Mouse (Mus musculus) heart, embryonic 11.5 days (tissue): ENCODE results near the gene Ccno. TPM values are rescaled to one million over a fixed set of nuclear protein-coding genes. Genes with fewer than 3 reads are reported as not detected.
"Not testable (repeated sequence)": the region's sequence is repeated elsewhere in the genome, so short reads cannot be mapped to it uniquely, and the experiment has no call there.

ENCODE experiments used
- ATAC-seq: fragments of 200-750 bp; cut with Nextera tagmentation; replicated peaks from 2 replicates; pipeline ENCODE4 v1.8.0; 2017; ENCODE audit warnings: moderate library complexity; ENCODE audit not compliant: insufficient number of reproducible peaks, low FRiP score, low TSS enrichment
- H3K27ac ChIP-seq: fragments of 300-500 bp; sonication (generic); 2 replicates; pipeline ENCODE4 v1.5.1; 2014; ENCODE audit warnings: mild to moderate bottlenecking, low read depth, low read length
- H3K27me3 ChIP-seq: fragments of 300-500 bp; sonication (generic); 2 replicates; pipeline ENCODE4 v1.6.1; 2014; ENCODE audit warnings: mild to moderate bottlenecking, low read length, mixed read lengths; ENCODE audit not compliant: control insufficient read depth, insufficient read depth
- H3K36me3 ChIP-seq: fragments of 300-500 bp; sonication (generic); 2 replicates; pipeline ENCODE4 v1.6.1; 2014; ENCODE audit warnings: mild to moderate bottlenecking, low read length, moderate library complexity, mixed read lengths; ENCODE audit not compliant: control insufficient read depth, insufficient read depth
- H3K4me1 ChIP-seq: fragments of 300-500 bp; sonication (generic); 2 replicates; pipeline ENCODE4 v1.6.1; 2014; ENCODE audit warnings: low read length; ENCODE audit not compliant: control insufficient read depth, insufficient read depth
- H3K4me2 ChIP-seq: fragments of 300-500 bp; sonication (generic); 2 replicates; pipeline ENCODE4 v1.6.1; 2014; ENCODE audit warnings: mild to moderate bottlenecking, moderate library complexity
- H3K4me3 ChIP-seq: fragments of 300-500 bp; sonication (generic); 2 replicates; pipeline ENCODE4 v1.5.1; 2014; ENCODE audit warnings: low read depth, low read length
- H3K9ac ChIP-seq: fragments of 300-500 bp; sonication (generic); 2 replicates; pipeline ENCODE4 v1.6.1; 2014; ENCODE audit warnings: mild to moderate bottlenecking, low read depth, low read length, moderate library complexity
- H3K9me3 ChIP-seq: fragments of 300-500 bp; sonication (generic); replicated peaks from 2 replicates; pipeline ENCODE4 v1.6.1; 2016; ENCODE audit warnings: low read length; ENCODE audit not compliant: control insufficient read depth
- WGBS: fragments of 180-500 bp; shearing (Covaris S2); extraction: QIAGEN DNeasy Blood & Tissue Kit; methylation state at CpG from one replicate; pipeline ENCODE4 v1.1.7; 2014; ENCODE audit not compliant: insufficient replicate concordance; 5-methylcytosine and 5-hydroxymethylcytosine counted together
- polyA plus RNA-seq: library from polyadenylated mRNA; unstranded; fragments of >200 nt; fragmentation: Nextera tagmentation; extraction: Ambion mirVana; gene quantifications from 2 replicates; pipeline ENCODE4 v1.2.1, GENCODE M21; 2014

Ccno gene
- polyA plus RNA-seq, 1 experiment from 2014 or later, result 0.13 TPM

GRCm38 (mm10) chr13:112994191-112994590 lies 6.6 kb downstream of the Ccno start:
- no peak for ATAC-seq
- Histone ChIP-seq H3K4me2 (peak overlapping the region; percentile 87), H3K4me3 (peak overlapping the region; percentile 47), H3K27ac (no peak overlapping the region), H3K9me3 (no peaks in the 10 kb centered on the region), H3K4me1 (peaks cover 15% of the 10 kb centered on the region), H3K36me3 (no peaks in the 10 kb centered on the region), H3K27me3 (peaks cover 91% of the 10 kb centered on the region), H3K9ac (no peak overlapping the region)
- WGBS, result 1% methylated on average over 25 of the region's 25 CpGs

GRCm38 (mm10) chr13:112996407-112996806 lies 8.8 kb downstream of the Ccno start:
- no peak for ATAC-seq
- Histone ChIP-seq H3K27me3 (peaks cover 77% of the 10 kb centered on the region), H3K4me3 (no peak overlapping the region), H3K36me3 (no peaks in the 10 kb centered on the region), H3K27ac (no peak overlapping the region), H3K9me3 (no peaks in the 10 kb centered on the region), H3K9ac (no peak overlapping the region), H3K4me1 (peaks cover 8% of the 10 kb centered on the region), H3K4me2 (no peak overlapping the region)
- 65% methylated on average over 4 of the region's 4 CpGs for WGBS

- peaks cover 72% of the 10 kb centered on the region for H3K27me3 ChIP-seq
- H3K4me2 ChIP-seq, result no peak overlapping the region
- WGBS, result 60% methylated on average over 6 of the region's 6 CpGs
- H3K9ac ChIP-seq, result no peak overlapping the region
- H3K4me3 ChIP-seq, result no peak overlapping the region
- ATAC-seq, result no peak
- H3K36me3 ChIP-seq, result no peaks in the 10 kb centered on the region
- no peak overlapping the region for H3K27ac ChIP-seq
- no peaks in the 10 kb centered on the region for H3K9me3 ChIP-seq
- H3K4me1 ChIP-seq, result peaks cover 8% of the 10 kb centered on the region
These were observed 9.8 kb downstream of the Ccno start for GRCm38 (mm10) chr13:112997369-112997768.

GRCm38 (mm10) chr13:112998427-112999201 lies 11.0 kb downstream of the Ccno start:
- H3K36me3 ChIP-seq, result no peaks in the 10 kb centered on the region
- peak overlapping the region; percentile 95 for H3K4me2 ChIP-seq
- H3K4me1 ChIP-seq, result peaks cover 5% of the 10 kb centered on the region
- H3K9me3 ChIP-seq, result no peaks in the 10 kb centered on the region
- ATAC-seq, result no peak
- peaks cover 61% of the 10 kb centered on the region for H3K27me3 ChIP-seq
- no peak overlapping the region for H3K27ac ChIP-seq
- H3K9ac ChIP-seq, result 0 out of 2 replicates have a peak overlapping the region, but pooled peaks have one; percentile 22
- under 1% methylated on average over 46 of the region's 46 CpGs for WGBS
- peak overlapping the region; percentile 48 for H3K4me3 ChIP-seq

GRCm38 (mm10) chr13:113000090-113000489 lies 12.5 kb downstream of the Ccno start:
- Histone ChIP-seq H3K27ac (no peak overlapping the region), H3K27me3 (peaks cover 46% of the 10 kb centered on the region), H3K36me3 (no peaks in the 10 kb centered on the region), H3K9me3 (no peaks in the 10 kb centered on the region), H3K4me3 (no peak overlapping the region), H3K4me1 (no peaks in the 10 kb centered on the region), H3K9ac (no peak overlapping the region), H3K4me2 (no peak overlapping the region)
- 72% methylated on average over 3 of the region's 3 CpGs for WGBS
- ATAC-seq, result no peak

GRCm38 (mm10) chr13:113000576-113001318 lies 13.1 kb downstream of the Ccno start:
- no peak overlapping the region for H3K4me3 ChIP-seq
- H3K27me3 ChIP-seq, result peaks cover 39% of the 10 kb centered on the region
- 64% methylated on average over 9 of the region's 9 CpGs for WGBS
- ATAC-seq, result no peak
- H3K4me1 ChIP-seq, result no peaks in the 10 kb centered on the region
- no peak overlapping the region for H3K9ac ChIP-seq
- no peaks in the 10 kb centered on the region for H3K9me3 ChIP-seq
- no peak overlapping the region for H3K4me2 ChIP-seq
- H3K36me3 ChIP-seq, result no peaks in the 10 kb centered on the region
- no peak overlapping the region for H3K27ac ChIP-seq

- Histone ChIP-seq H3K27me3 (no peaks in the 10 kb centered on the region), H3K9me3 (no peaks in the 10 kb centered on the region), H3K27ac (no peak overlapping the region), H3K9ac (no peak overlapping the region), H3K4me1 (0 out of 2 replicates have a peak, but pooled peaks cover 2% of the 10 kb centered on the region), H3K4me2 (peak overlapping the region; percentile 64), H3K4me3 (no peak overlapping the region), H3K36me3 (no peaks in the 10 kb centered on the region)
- WGBS, result 72% methylated on average over 6 of the region's 6 CpGs
- no peak for ATAC-seq
These were observed 25.1 kb downstream of the Ccno start for GRCm38 (mm10) chr13:113012683-113013082.

- H3K9ac ChIP-seq, H3K36me3 ChIP-seq, H3K27ac ChIP-seq, H3K4me1 ChIP-seq, H3K27me3 ChIP-seq, H3K9me3 ChIP-seq, ATAC-seq: not testable (repeated sequence)
- 37% methylated on average over 19 of the region's 20 CpGs for WGBS
- Histone ChIP-seq H3K4me2 (peak overlapping the region; percentile 64), H3K4me3 (peak overlapping the region; percentile 36)
These were observed 25.8 kb downstream of the Ccno start for GRCm38 (mm10) chr13:113013174-113013953.
